Mouse (Mus musculus): ENCODE data around the gene C1rb. TPM values are rescaled to one million over a fixed set of nuclear protein-coding genes. Genes with fewer than 3 reads are reported as not detected.
A peak's percentile ranks its signal among the peaks of the same experiment; 100 is the strongest.
"Not testable (repeated sequence)": the region's sequence is repeated elsewhere in the genome, so short reads cannot be mapped to it uniquely, and the experiment has no call there.

C1rb gene
- polyA plus RNA-seq, 1 experiment from 2014 or later, result not detected

DNA sequence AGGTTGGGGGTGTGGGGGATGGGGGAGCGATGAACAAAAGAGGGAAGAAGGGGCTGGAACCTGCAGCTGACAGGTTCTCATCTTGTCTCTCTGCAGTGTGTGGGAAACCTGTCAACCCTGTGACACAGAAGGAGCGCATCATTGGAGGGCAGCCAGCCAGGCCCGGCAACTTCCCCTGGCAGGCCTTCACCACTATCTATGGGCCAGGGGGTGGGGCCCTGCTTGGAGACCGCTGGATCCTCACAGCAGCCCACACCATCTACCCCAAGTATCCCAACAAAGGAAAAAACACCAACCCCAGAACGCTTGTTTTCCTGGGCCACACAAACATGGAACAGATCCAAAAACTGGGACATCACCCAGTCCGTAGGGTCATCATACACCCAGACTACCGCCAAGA is 10.1 kb downstream of the C1rb start:
- not testable (repeated sequence) for H3K27ac ChIP-seq (ENCODE audit: low read depth, low read length); H3K4me2 ChIP-seq (replicated peaks; ENCODE audit: low read depth); H3K9me3 ChIP-seq (ENCODE audit: control insufficient read depth); H3K27me3 ChIP-seq (replicated peaks; ENCODE audit: control insufficient read depth, insufficient read depth, low read length); H3K4me1 ChIP-seq (replicated peaks; ENCODE audit: control insufficient read depth, insufficient read depth, low read length); ATAC-seq; H3K36me3 ChIP-seq (ENCODE audit: control insufficient read depth, insufficient read depth); H3K9ac ChIP-seq (ENCODE audit: low read depth, low read length); H3K4me3 ChIP-seq (ENCODE audit: low read depth, low read length)
- 86% methylated on average over 7 of the region's 7 CpGs for WGBS

DNA sequence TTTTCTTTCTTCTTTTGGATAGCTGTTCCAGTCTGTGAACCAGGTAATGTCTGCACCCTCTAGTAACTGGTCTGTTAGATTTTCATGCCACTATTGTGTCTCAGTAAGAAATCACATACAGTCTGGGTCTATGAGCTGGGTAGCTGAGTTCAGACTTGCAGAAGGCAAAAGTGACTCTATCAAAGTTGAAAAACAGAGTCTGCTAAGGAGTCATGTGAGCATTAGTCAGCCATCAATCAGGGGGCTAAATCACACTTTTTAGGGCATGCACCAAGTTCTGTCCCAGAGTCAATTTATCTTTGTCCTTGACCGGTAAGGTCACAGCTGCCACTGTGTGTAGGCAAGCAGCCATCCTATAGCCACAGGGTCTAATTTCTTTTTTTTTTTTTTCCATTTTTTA is 12.1 kb downstream of the C1rb start:
- no peaks in the 10 kb centered on the region for H3K4me1 ChIP-seq (replicated peaks; ENCODE audit: control insufficient read depth, insufficient read depth, low read length)
- ATAC-seq, result no peak
- H3K4me2 ChIP-seq (replicated peaks; ENCODE audit: low read depth), result no peak overlapping the region
- no peak overlapping the region for H3K9ac ChIP-seq (ENCODE audit: low read depth, low read length)
- no peak overlapping the region for H3K27ac ChIP-seq (ENCODE audit: low read depth, low read length)
- WGBS, result 100% methylated on average over 1 of the region's 1 CpGs
- H3K9me3 ChIP-seq (ENCODE audit: control insufficient read depth), result no peaks in the 10 kb centered on the region
- H3K36me3 ChIP-seq (ENCODE audit: control insufficient read depth, insufficient read depth), result no peaks in the 10 kb centered on the region
- TF ChIP-seq CTCF (IDR thresholded peaks at IDR 0.05; ENCODE audit: low read depth), result no peak
- no peak overlapping the region for H3K4me3 ChIP-seq (ENCODE audit: low read depth, low read length)
- no peaks in the 10 kb centered on the region for H3K27me3 ChIP-seq (replicated peaks; ENCODE audit: control insufficient read depth, insufficient read depth, low read length)

DNA sequence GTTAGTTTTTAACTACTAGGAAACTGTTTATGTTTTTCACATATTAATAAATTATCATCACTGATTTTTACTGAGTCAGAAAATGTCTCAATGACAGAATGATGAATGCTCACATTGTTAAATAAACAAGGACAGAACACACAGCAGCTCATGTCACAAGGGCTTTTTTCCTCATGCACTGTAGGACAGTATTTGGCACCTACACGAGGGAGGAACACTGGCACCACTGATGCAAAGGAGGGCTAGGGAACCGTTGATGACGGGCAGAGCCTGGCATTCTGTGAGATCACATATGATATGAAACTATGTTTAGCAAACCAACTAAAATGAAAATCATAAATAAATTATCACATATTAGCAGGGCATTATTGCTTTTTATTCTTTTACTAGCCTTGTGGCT is 14.8 kb downstream of the C1rb start:
- TF ChIP-seq CTCF (IDR thresholded peaks at IDR 0.05; ENCODE audit: low read depth), result no peak
- Histone ChIP-seq H3K36me3 (ENCODE audit: control insufficient read depth, insufficient read depth) (no peaks in the 10 kb centered on the region), H3K9me3 (ENCODE audit: control insufficient read depth) (no peaks in the 10 kb centered on the region), H3K4me1 (replicated peaks; ENCODE audit: control insufficient read depth, insufficient read depth, low read length) (no peaks in the 10 kb centered on the region), H3K9ac (ENCODE audit: low read depth, low read length) (no peak overlapping the region), H3K4me3 (ENCODE audit: low read depth, low read length) (no peak overlapping the region), H3K4me2 (replicated peaks; ENCODE audit: low read depth) (no peak overlapping the region), H3K27me3 (replicated peaks; ENCODE audit: control insufficient read depth, insufficient read depth, low read length) (no peaks in the 10 kb centered on the region), H3K27ac (ENCODE audit: low read depth, low read length) (no peak overlapping the region)
- WGBS, result 70% methylated on average over 3 of the region's 3 CpGs
- no peak for ATAC-seq

DNA sequence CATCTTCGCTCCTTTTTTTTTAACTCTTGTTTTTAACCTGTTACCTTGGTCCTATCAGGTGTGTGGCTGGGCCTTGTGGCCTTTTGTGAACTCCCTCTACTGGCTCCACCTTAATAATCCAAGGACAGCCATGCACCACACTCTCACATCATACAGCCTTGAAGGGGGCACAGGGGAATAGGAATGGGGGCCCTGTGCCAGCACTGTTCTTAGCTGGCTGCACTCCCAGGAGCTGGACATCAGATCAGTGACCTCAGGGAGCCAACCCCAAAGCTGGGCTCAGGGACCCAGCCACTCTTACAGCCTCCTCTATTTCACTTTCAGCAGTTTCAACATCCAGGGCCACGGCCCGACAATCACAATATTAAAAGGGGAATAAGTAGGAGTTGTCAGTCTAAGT is 15.7 kb downstream of the C1rb start:
- Histone ChIP-seq H3K4me1 (replicated peaks; ENCODE audit: control insufficient read depth, insufficient read depth, low read length) (no peaks in the 10 kb centered on the region), H3K9me3 (ENCODE audit: control insufficient read depth) (no peaks in the 10 kb centered on the region), H3K9ac (ENCODE audit: low read depth, low read length) (no peak overlapping the region), H3K27ac (ENCODE audit: low read depth, low read length) (no peak overlapping the region), H3K36me3 (ENCODE audit: control insufficient read depth, insufficient read depth) (no peaks in the 10 kb centered on the region), H3K27me3 (replicated peaks; ENCODE audit: control insufficient read depth, insufficient read depth, low read length) (no peaks in the 10 kb centered on the region), H3K4me2 (replicated peaks; ENCODE audit: low read depth) (no peak overlapping the region), H3K4me3 (ENCODE audit: low read depth, low read length) (no peak overlapping the region)
- no peak for ATAC-seq
- TF ChIP-seq CTCF (IDR thresholded peaks at IDR 0.05; ENCODE audit: low read depth), result no peak
- WGBS, result 84% methylated on average over 3 of the region's 3 CpGs

DNA sequence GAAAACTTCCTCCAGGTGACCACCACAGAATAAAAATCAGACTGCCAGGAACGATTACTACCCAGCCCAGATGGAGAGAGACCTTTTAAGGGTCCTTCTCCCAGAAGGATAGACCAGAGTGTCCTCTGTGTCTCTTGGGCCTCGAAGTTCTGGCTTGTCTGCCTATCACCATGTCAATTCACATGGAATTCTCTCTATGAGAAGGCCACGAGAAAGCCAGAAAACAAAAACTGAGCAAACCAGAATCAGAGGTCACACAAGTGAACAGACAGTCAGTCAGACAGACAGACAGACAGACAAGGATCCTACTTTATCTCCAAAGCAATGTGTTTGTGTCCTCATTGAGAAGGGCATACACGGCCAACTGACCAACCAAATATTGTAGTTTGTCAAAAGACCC is 16.2 kb downstream of the C1rb start:
- H3K27ac ChIP-seq (ENCODE audit: low read depth, low read length), result no peak overlapping the region
- no peaks in the 10 kb centered on the region for H3K36me3 ChIP-seq (ENCODE audit: control insufficient read depth, insufficient read depth)

DNA sequence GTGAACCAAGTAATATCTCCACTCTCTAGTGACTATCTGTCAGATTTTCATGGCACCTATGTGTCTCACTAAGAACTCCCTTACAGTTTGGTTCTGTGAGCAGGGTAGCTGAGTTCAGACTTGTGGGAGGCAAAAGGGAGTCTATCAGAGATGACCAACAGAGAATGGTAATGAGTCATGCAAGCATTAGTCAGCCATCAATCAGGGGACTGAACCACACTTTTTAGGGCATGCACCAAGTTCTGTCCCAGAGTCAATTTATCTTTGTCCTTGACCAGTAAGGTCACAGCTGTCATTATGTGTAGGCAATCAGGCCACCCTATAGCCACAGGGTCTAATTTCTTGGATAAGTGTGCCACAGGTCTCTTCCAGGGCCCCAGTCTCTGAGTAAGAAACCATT is 18.7 kb downstream of the C1rb start:
- Histone ChIP-seq H3K4me1 (replicated peaks; ENCODE audit: control insufficient read depth, insufficient read depth, low read length) (no peaks in the 10 kb centered on the region), H3K9me3 (ENCODE audit: control insufficient read depth) (no peaks in the 10 kb centered on the region), H3K4me3 (ENCODE audit: low read depth, low read length) (no peak overlapping the region), H3K27ac (ENCODE audit: low read depth, low read length) (no peak overlapping the region), H3K36me3 (ENCODE audit: control insufficient read depth, insufficient read depth) (no peaks in the 10 kb centered on the region), H3K27me3 (replicated peaks; ENCODE audit: control insufficient read depth, insufficient read depth, low read length) (no peaks in the 10 kb centered on the region), H3K4me2 (replicated peaks; ENCODE audit: low read depth) (no peak overlapping the region), H3K9ac (ENCODE audit: low read depth, low read length) (no peak overlapping the region)
- TF ChIP-seq CTCF (IDR thresholded peaks at IDR 0.05; ENCODE audit: low read depth), result no peak
- ATAC-seq, result no peak

More for the DNA sequence above, 16.2 kb downstream of the C1rb start:
- no peaks in the 10 kb centered on the region for H3K27me3 ChIP-seq (replicated peaks; ENCODE audit: control insufficient read depth, insufficient read depth, low read length)
- no peak overlapping the region for H3K4me3 ChIP-seq (ENCODE audit: low read depth, low read length)
- 79% methylated on average over 4 of the region's 4 CpGs for WGBS
- H3K9ac ChIP-seq (ENCODE audit: low read depth, low read length), result no peak overlapping the region
- H3K9me3 ChIP-seq (ENCODE audit: control insufficient read depth), result no peaks in the 10 kb centered on the region
- H3K4me1 ChIP-seq (replicated peaks; ENCODE audit: control insufficient read depth, insufficient read depth, low read length), result no peaks in the 10 kb centered on the region
- no peak for ATAC-seq
- H3K4me2 ChIP-seq (replicated peaks; ENCODE audit: low read depth), result no peak overlapping the region
- TF ChIP-seq CTCF (IDR thresholded peaks at IDR 0.05; ENCODE audit: low read depth), result no peak

DNA sequence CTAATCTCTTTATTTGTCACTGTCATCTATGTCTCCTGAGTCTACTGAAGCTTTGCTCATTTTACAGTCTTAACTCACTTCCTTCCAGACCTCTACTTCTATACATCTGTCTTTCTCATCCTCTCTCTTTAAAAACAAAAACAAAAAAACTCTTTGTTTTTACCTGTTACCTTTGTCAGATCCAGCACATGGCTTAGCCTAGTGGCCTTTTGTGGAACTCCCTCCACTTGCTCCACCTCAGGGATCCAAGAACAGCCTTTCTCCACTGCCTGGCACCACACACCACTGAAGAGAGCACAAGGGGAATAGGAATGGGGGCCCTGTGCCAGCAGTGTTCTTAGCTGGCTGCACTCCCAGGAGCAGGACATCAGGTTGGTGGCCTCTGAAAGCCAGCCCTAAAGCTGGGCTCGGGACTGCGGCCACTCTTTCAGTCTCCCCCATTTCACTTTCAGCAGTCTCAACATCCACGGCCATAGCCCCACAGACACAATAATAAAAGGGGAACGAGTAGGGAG is 22.1 kb downstream of the C1rb start:
- H3K4me1 ChIP-seq (replicated peaks; ENCODE audit: control insufficient read depth, insufficient read depth, low read length), result no peaks in the 10 kb centered on the region
- H3K4me3 ChIP-seq (ENCODE audit: low read depth, low read length), result no peak overlapping the region
- TF ChIP-seq CTCF (IDR thresholded peaks at IDR 0.05; ENCODE audit: low read depth), result 0 out of 2 replicates have a peak, but pooled peaks have one; percentile 6
- H3K4me2 ChIP-seq (replicated peaks; ENCODE audit: low read depth), result no peak overlapping the region
- no peak overlapping the region for H3K27ac ChIP-seq (ENCODE audit: low read depth, low read length)
- 81% methylated on average over 4 of the region's 4 CpGs for WGBS
- H3K9ac ChIP-seq (ENCODE audit: low read depth, low read length), result no peak overlapping the region
- no peaks in the 10 kb centered on the region for H3K27me3 ChIP-seq (replicated peaks; ENCODE audit: control insufficient read depth, insufficient read depth, low read length)
- no peaks in the 10 kb centered on the region for H3K36me3 ChIP-seq (ENCODE audit: control insufficient read depth, insufficient read depth)
- H3K9me3 ChIP-seq (ENCODE audit: control insufficient read depth), result no peaks in the 10 kb centered on the region
- no peak for ATAC-seq

Measured in intestine, postnatal 0 days (tissue).